Comparison of ENCODE assay signal across 11 mouse cellular contexts in genomic region chr13:43159429-43159828, GRCm38 (mm10). TPM values are rescaled to one million over a fixed set of nuclear protein-coding genes. Genes with fewer than 3 reads are reported as not detected.
DNase-seq lines count a peak whose midpoint lies in the region; ATAC-seq lines count a peak whose summit lies in the region.
"Had no signal": no experiment of that assay in that cellular context is flagged by ENCODE, and none has a peak within 500 bp of the region (broad histone marks: within the 10 kb centered on the region; RNA-seq: fewer than 3 reads in every experiment).

No protein-coding gene starts in this region.

- peaks cover 29% of the 10 kb centered on the region for H3K36me3 ChIP-seq in hindbrain, embryonic 14.5 days (replicated peaks; ENCODE audit: control insufficient read depth, insufficient read depth)
- peaks cover 11% of the 10 kb centered on the region; the same call in 1 of the 2 replicates for H3K36me3 ChIP-seq in hindbrain, embryonic 16.5 days (ENCODE audit: control insufficient read depth, insufficient read depth, low read length)
- H3K36me3 ChIP-seq in limb, embryonic 10.5 days, result peaks cover 39% of the 10 kb centered on the region
- H3K36me3 ChIP-seq in stomach, embryonic 14.5 days (ENCODE audit: control insufficient read depth, insufficient read depth, low read length), result peaks cover 20% of the 10 kb centered on the region

- H3K27ac ChIP-seq in hindbrain, embryonic 14.5 days, result peak overlapping the region; percentile 69; the same call in 1 of the 2 replicates
- H3K27ac ChIP-seq in hindbrain, embryonic 16.5 days (ENCODE audit: low read depth, low read length), result no peak overlapping the region
- H3K27ac ChIP-seq in limb, embryonic 10.5 days, result peak overlapping the region; percentile 74
- H3K27ac ChIP-seq in stomach, embryonic 14.5 days (ENCODE audit: low read length), result peak overlapping the region; percentile 61; the same call in 1 of the 2 replicates
- H3K27ac ChIP-seq: embryonic facial prominence, embryonic 12.5 days had no signal

- ATAC-seq in hindbrain, embryonic 14.5 days (ENCODE audit: low FRiP score), result no peak
- no peak for ATAC-seq in hindbrain, embryonic 16.5 days
- peak; percentile 68; the same call in 1 of the 2 replicates for ATAC-seq in stomach, embryonic 14.5 days (ENCODE audit: insufficient number of reproducible peaks, insufficient read depth, low FRiP score, low read depth)
- ATAC-seq: inflammation-experienced regulatory T-cells, adult 6 months had no signal

- H3K4me3 ChIP-seq in hindbrain, embryonic 14.5 days (replicated peaks; ENCODE audit: low read length), result no peak overlapping the region
- H3K4me3 ChIP-seq in hindbrain, embryonic 16.5 days (ENCODE audit: low read length), result no peak overlapping the region
- no peak overlapping the region for H3K4me3 ChIP-seq in limb, embryonic 10.5 days
- no peak overlapping the region for H3K4me3 ChIP-seq in stomach, embryonic 14.5 days (ENCODE audit: low read depth, low read length)
- H3K4me3 ChIP-seq: embryonic facial prominence, embryonic 12.5 days had no signal

- H3K4me2 ChIP-seq in hindbrain, embryonic 14.5 days (replicated peaks), result no peak overlapping the region
- no peak overlapping the region for H3K4me2 ChIP-seq in hindbrain, embryonic 16.5 days (ENCODE audit: low read length)
- H3K4me2 ChIP-seq in stomach, embryonic 14.5 days (replicated peaks; ENCODE audit: low read depth, low read length), result no peak overlapping the region
- H3K4me2 ChIP-seq: embryonic facial prominence, embryonic 12.5 days had no signal

- DNase-seq in hindbrain, embryonic 14.5 days (ENCODE audit: low spot score), result no peak
- DNase-seq in heart, postnatal 4 days, result peak; percentile 57
- peak; percentile 39 for DNase-seq in limb, embryonic 10.5 days (ENCODE audit: low spot score)
- no peak for DNase-seq in c-Kit-positive CD71-positive TER-119-positive erythroid progenitor cells, embryonic 14.5 days (ENCODE audit: low spot score)
- no peak for DNase-seq in spleen, adult 18-20 months
- no peak for DNase-seq in ovary, adult 18-20 months (ENCODE audit: low spot score)
- DNase-seq: thymus, adult 18-20 months had no signal

- H3K9me3 ChIP-seq in hindbrain, embryonic 14.5 days (ENCODE audit: control insufficient read depth, low read length), result no peaks in the 10 kb centered on the region
- H3K9me3 ChIP-seq in hindbrain, embryonic 16.5 days (ENCODE audit: control insufficient read depth, low read length), result no peaks in the 10 kb centered on the region
- H3K9me3 ChIP-seq in limb, embryonic 10.5 days (replicated peaks), result no peaks in the 10 kb centered on the region
- H3K9me3 ChIP-seq in stomach, embryonic 14.5 days (ENCODE audit: control insufficient read depth, low read depth, low read length), result no peaks in the 10 kb centered on the region
- H3K9me3 ChIP-seq: embryonic facial prominence, embryonic 12.5 days had no signal

- no peaks in the 10 kb centered on the region for H3K27me3 ChIP-seq in hindbrain, embryonic 14.5 days (ENCODE audit: control insufficient read depth, insufficient read depth, low read length)
- no peaks in the 10 kb centered on the region for H3K27me3 ChIP-seq in hindbrain, embryonic 16.5 days (replicated peaks; ENCODE audit: control insufficient read depth, insufficient read depth, low read length)
- H3K27me3 ChIP-seq in limb, embryonic 10.5 days (ENCODE audit: low read depth, poor library complexity, severe bottlenecking), result no peaks in the 10 kb centered on the region
- H3K27me3 ChIP-seq in stomach, embryonic 14.5 days (ENCODE audit: control insufficient read depth, insufficient read depth, low read length), result no peaks in the 10 kb centered on the region
- H3K27me3 ChIP-seq: embryonic facial prominence, embryonic 12.5 days had no signal

- H3K4me1 ChIP-seq in hindbrain, embryonic 14.5 days (replicated peaks; ENCODE audit: control insufficient read depth, insufficient read depth, low read length), result peaks cover 5% of the 10 kb centered on the region; the same call in 1 of the 2 replicates
- H3K4me1 ChIP-seq in hindbrain, embryonic 16.5 days (ENCODE audit: control insufficient read depth, insufficient read depth, low read depth, low read length), result no peaks in the 10 kb centered on the region
- peaks cover 27% of the 10 kb centered on the region for H3K4me1 ChIP-seq in limb, embryonic 10.5 days
- H3K4me1 ChIP-seq in stomach, embryonic 14.5 days (ENCODE audit: control insufficient read depth, insufficient read depth, low read length), result no peaks in the 10 kb centered on the region
- H3K4me1 ChIP-seq: embryonic facial prominence, embryonic 12.5 days had no signal

- H3K9ac ChIP-seq in hindbrain, embryonic 14.5 days, result no peak overlapping the region
- H3K9ac ChIP-seq in hindbrain, embryonic 16.5 days (ENCODE audit: low read depth, low read length), result no peak overlapping the region
- H3K9ac ChIP-seq in stomach, embryonic 14.5 days (replicated peaks; ENCODE audit: low read depth, low read length), result no peak overlapping the region
- H3K9ac ChIP-seq: embryonic facial prominence, embryonic 12.5 days had no signal

- WGBS in hindbrain, embryonic 14.5 days, result 78% methylated on average over 3 of the region's 3 CpGs
- 83% methylated on average over 3 of the region's 3 CpGs for WGBS in hindbrain, embryonic 16.5 days
- WGBS in limb, embryonic 10.5 days, result 40% methylated on average over 3 of the region's 3 CpGs
- WGBS in stomach, embryonic 14.5 days, result 21% methylated on average over 3 of the region's 3 CpGs

RNA-seq across cellular contexts. Expression of gene Tbc1d7, which starts 11.9 kb away (rescaled TPM):
- polyA plus RNA-seq in hindbrain, embryonic 14.5 days (2014; fragmentation: Nextera tagmentation; extraction: Ambion mirVana), result 82.5 and 91.4 TPM in 2 replicates
- 85.3 and 86.0 TPM in 2 replicates for polyA plus RNA-seq in hindbrain, embryonic 16.5 days (2015; fragmentation: Nextera tagmentation; extraction: Ambion mirVana)
- total RNA-seq in heart, postnatal 4 days (2021), result 10 to 100 TPM; 40.3 to 45.0 TPM
- polyA plus RNA-seq in limb, embryonic 10.5 days (2016; fragmentation: Nextera tagmentation; extraction: Ambion mirVana), result 63.5 and 67.6 TPM in 2 replicates
- polyA plus RNA-seq in stomach, embryonic 14.5 days (2014; fragmentation: Nextera tagmentation; extraction: Ambion mirVana), result 47.8 and 51.6 TPM in 2 replicates

Comparison
In these comparisons a context has a peak if more than half of its experiments do, and no peak if none do; other contexts are left out.
1. DNase-seq: peak in heart, postnatal 4 days (single experiment) and limb, embryonic 10.5 days (single experiment); none in hindbrain, embryonic 14.5 days (single experiment), c-Kit-positive CD71-positive TER-119-positive erythroid progenitor cells, embryonic 14.5 days (single experiment), spleen, adult 18-20 months (0 of 2) and ovary, adult 18-20 months (single experiment).